Mouse (Mus musculus): ENCODE data around the gene Cab39. TPM values are rescaled to one million over a fixed set of nuclear protein-coding genes. Genes with fewer than 3 reads are reported as not detected.
A peak's percentile ranks its signal among the peaks of the same experiment; 100 is the strongest.

Cab39 gene
- polyA plus RNA-seq, 1 experiment: 127 TPM

DNA sequence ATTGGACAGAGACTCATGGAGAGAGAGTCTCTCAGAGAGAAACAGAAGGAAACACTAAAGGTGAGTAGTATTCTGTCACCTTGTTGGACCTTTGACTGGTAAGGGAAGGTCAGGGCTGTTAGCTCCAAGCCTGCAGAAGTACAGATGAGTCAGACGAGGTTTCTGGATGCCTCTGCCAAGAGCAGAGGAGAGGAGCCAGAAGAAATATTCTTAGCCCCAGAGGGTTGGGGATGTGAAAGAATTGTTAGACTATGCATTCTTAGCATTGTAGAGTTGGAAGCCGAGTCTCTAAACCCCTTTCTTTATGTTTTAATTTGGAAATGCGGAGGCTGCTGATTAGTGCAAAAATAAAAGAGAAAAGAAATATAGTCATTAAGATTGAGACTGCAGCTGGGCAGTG lies 21.3 kb upstream of the Cab39 start:
- no peak for DNase-seq

DNA sequence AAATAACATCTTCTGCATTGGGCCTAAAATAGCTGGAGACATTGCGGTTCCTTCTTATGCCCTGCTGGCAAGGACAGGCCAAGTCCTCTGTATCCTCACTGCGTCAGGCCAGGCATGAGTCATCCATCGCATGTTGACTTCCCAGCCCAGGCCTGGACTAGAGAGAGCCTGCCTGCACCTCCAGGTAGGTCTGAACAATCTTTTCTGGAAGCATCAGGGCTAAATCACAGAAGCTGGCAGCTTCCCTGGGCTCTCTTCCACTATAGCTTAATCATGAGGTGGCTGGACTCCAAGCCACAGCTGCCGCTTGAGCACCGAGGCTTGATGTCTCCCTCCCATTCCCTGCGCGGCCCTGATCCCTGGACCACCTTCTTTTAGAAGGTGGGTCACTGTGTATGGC lies 18.1 kb upstream of the Cab39 start:
- WGBS: 15% methylated on average over 7 of the region's 7 CpGs
- peak; percentile 16 to 59 for DNase-seq
- no peak for TF ChIP-seq CTCF (IDR thresholded peaks at IDR 0.05; ENCODE audit: borderline replicate concordance, insufficient read depth, low read depth, low read length)
- TF ChIP-seq POLR2A (IDR thresholded peaks at IDR 0.05; ENCODE audit: borderline replicate concordance, insufficient read depth, low read length): no peak
- Histone ChIP-seq H3K27me3 (ENCODE audit: control insufficient read depth, insufficient read depth, low read length) (no peaks in the 10 kb centered on the region), H3K4me3 (replicated peaks; ENCODE audit: insufficient read depth, low read depth, low read length) (no peak overlapping the region), H3K4me1 (ENCODE audit: control insufficient read depth, insufficient read depth, low read length) (peaks cover 5% of the 10 kb centered on the region; the same call in 1 of the 2 replicates), H3K27ac (ENCODE audit: insufficient read depth, low read length) (no peak overlapping the region)

More for the DNA sequence above, 21.3 kb upstream of the Cab39 start:
- Histone ChIP-seq H3K4me1 (ENCODE audit: control insufficient read depth, insufficient read depth, low read length) (peaks cover 5% of the 10 kb centered on the region; the same call in 1 of the 2 replicates), H3K27me3 (ENCODE audit: control insufficient read depth, insufficient read depth, low read length) (no peaks in the 10 kb centered on the region), H3K4me3 (replicated peaks; ENCODE audit: insufficient read depth, low read depth, low read length) (no peak overlapping the region), H3K27ac (ENCODE audit: insufficient read depth, low read length) (no peak overlapping the region)
- TF ChIP-seq POLR2A (IDR thresholded peaks at IDR 0.05; ENCODE audit: borderline replicate concordance, insufficient read depth, low read length) (no peak), CTCF (IDR thresholded peaks at IDR 0.05; ENCODE audit: borderline replicate concordance, insufficient read depth, low read depth, low read length) (no peak)
- WGBS: 61% methylated on average over 3 of the region's 3 CpGs

DNA sequence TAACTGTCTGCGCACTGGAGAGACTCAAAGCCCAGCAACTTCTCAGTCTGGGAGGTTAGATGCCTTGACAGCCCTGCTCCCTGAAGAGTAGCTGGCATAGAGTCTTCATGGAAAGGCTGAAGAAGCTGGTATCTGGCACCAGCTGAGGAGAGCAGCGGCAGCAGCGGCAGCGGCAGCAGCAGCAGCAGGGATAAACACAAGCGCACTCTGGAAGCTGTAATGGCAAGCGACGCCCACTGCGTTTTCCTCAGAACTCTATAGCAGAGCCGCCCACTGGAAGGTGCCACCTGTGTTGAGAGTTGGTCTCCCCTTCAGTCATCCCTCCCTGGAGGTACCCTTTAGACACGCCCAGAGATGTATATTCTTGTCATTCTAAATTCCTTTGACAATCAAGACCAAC lies 17.1 kb upstream of the Cab39 start:
- WGBS: 41% methylated on average over 10 of the region's 10 CpGs
- H3K4me1 ChIP-seq (ENCODE audit: control insufficient read depth, insufficient read depth, low read length): peaks cover 5% of the 10 kb centered on the region; the same call in 1 of the 2 replicates
- H3K4me3 ChIP-seq (replicated peaks; ENCODE audit: insufficient read depth, low read depth, low read length): no peak overlapping the region
- TF ChIP-seq CTCF (IDR thresholded peaks at IDR 0.05; ENCODE audit: borderline replicate concordance, insufficient read depth, low read depth, low read length) (no peak), POLR2A (IDR thresholded peaks at IDR 0.05; ENCODE audit: borderline replicate concordance, insufficient read depth, low read length) (no peak)
- no peak for DNase-seq
- no peaks in the 10 kb centered on the region for H3K27me3 ChIP-seq (ENCODE audit: control insufficient read depth, insufficient read depth, low read length)
- no peak overlapping the region for H3K27ac ChIP-seq (ENCODE audit: insufficient read depth, low read length)

DNA sequence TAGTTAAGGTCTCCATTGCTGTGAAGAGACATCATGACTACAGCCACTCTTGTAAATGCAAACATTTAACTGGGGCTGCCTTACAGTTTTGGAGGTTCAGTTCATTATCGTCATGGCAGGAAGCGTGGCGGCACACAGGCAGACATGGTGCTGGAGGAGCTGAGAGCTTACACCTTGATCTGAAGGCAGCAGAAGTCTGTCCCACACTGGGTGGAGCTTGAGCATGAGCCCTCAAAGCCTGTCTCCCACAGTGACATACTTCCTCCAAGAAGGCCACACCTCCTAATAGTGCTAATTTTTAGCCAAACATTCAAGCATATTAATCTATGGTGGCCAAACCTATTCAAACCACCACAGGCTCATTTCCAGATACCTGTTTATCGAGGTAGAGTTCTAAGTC lies 14.8 kb upstream of the Cab39 start, which contains the start of gene A630001G21Rik:
Gene A630001G21Rik (minus strand): TSS at position 208 of the 400 bp plus-strand sequence.
- no peak for DNase-seq
- H3K27ac ChIP-seq (ENCODE audit: insufficient read depth, low read length): no peak within 1 kb of the TSS
- TF ChIP-seq POLR2A (IDR thresholded peaks at IDR 0.05; ENCODE audit: borderline replicate concordance, insufficient read depth, low read length) (no peak), CTCF (IDR thresholded peaks at IDR 0.05; ENCODE audit: borderline replicate concordance, insufficient read depth, low read depth, low read length) (no peak)
- peaks cover 5% of the 10 kb centered on the region; the same call in 1 of the 2 replicates for H3K4me1 ChIP-seq (ENCODE audit: control insufficient read depth, insufficient read depth, low read length)
- H3K27me3 ChIP-seq (ENCODE audit: control insufficient read depth, insufficient read depth, low read length): no peaks in the 10 kb centered on the region
- no peak within 1 kb of the TSS for H3K4me3 ChIP-seq (replicated peaks; ENCODE audit: insufficient read depth, low read depth, low read length)
- WGBS: 93% methylated on average over 4 of the region's 4 CpGs

DNA sequence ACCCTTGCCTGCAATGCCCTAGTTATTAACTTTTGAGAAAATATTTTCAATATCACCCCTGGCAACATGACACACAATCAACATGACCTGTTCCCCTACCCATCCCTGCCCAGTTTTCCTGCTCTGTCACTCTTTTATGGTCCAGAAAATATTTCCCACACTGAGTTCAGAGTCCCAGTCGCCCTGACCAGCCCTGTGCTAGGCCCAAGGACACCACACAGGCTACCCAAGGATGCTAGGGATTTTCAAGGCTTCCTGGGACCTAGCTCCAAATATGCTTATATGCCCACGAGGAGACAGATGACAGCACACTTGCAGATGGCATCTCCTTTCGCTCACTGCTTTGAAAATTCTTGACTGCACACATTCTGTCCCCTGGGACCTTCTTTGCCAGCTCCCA lies 14.2 kb upstream of the Cab39 start:
- WGBS: 24% methylated on average over 3 of the region's 3 CpGs
- no peak overlapping the region for H3K4me3 ChIP-seq (replicated peaks; ENCODE audit: insufficient read depth, low read depth, low read length)
- H3K27ac ChIP-seq (ENCODE audit: insufficient read depth, low read length): no peak overlapping the region
- no peaks in the 10 kb centered on the region for H3K27me3 ChIP-seq (ENCODE audit: control insufficient read depth, insufficient read depth, low read length)
- H3K4me1 ChIP-seq (ENCODE audit: control insufficient read depth, insufficient read depth, low read length): peaks cover 5% of the 10 kb centered on the region; the same call in 1 of the 2 replicates
- no peak for TF ChIP-seq CTCF (IDR thresholded peaks at IDR 0.05; ENCODE audit: borderline replicate concordance, insufficient read depth, low read depth, low read length)
- TF ChIP-seq POLR2A (IDR thresholded peaks at IDR 0.05; ENCODE audit: borderline replicate concordance, insufficient read depth, low read length): no peak
- no peak for DNase-seq

DNA sequence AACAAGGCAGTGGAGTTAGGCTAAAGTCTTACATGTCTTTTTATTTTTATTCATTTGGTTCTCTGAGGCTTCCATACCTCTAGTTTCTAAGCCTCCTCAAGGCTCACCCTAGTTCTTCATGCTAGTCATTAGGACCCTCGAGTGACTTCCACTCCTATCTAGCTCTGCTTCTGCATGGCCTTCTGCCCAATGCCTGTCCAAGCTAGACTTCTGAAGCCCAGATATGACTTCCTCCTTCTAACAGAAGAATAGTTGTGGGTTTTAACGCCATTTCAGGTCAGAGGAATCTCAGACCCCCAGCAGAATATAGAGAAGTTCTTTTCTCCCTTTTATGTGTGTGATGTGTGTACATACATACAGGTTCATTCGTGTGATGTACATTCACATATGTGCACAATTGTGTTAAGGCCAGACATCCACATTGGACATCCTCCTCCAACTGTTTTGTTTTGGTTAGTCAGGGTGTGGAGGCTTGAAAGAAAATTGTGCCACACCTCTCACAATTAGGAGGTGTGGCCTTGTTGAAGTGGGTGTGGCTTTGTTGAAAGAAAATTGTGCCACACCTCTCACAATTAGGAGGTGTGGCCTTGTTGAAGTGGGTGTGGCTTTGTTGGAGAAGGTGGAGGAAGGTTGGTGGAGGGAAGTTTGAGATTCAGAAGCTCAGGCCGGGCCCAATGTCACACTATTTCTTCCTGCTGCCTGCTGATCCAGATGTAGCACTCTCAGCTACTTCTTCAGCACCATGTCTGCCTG lies 13.6 kb upstream of the Cab39 start:
- WGBS: 68% methylated on average over 4 of the region's 4 CpGs
- Histone ChIP-seq H3K4me3 (replicated peaks; ENCODE audit: insufficient read depth, low read depth, low read length) (no peak overlapping the region), H3K4me1 (ENCODE audit: control insufficient read depth, insufficient read depth, low read length) (peaks cover 5% of the 10 kb centered on the region; the same call in 1 of the 2 replicates), H3K27me3 (ENCODE audit: control insufficient read depth, insufficient read depth, low read length) (no peaks in the 10 kb centered on the region), H3K27ac (ENCODE audit: insufficient read depth, low read length) (no peak overlapping the region)
- no peak for DNase-seq
- TF ChIP-seq CTCF (IDR thresholded peaks at IDR 0.05; ENCODE audit: borderline replicate concordance, insufficient read depth, low read depth, low read length): no peak
- no peak for TF ChIP-seq POLR2A (IDR thresholded peaks at IDR 0.05; ENCODE audit: borderline replicate concordance, insufficient read depth, low read length)

DNA sequence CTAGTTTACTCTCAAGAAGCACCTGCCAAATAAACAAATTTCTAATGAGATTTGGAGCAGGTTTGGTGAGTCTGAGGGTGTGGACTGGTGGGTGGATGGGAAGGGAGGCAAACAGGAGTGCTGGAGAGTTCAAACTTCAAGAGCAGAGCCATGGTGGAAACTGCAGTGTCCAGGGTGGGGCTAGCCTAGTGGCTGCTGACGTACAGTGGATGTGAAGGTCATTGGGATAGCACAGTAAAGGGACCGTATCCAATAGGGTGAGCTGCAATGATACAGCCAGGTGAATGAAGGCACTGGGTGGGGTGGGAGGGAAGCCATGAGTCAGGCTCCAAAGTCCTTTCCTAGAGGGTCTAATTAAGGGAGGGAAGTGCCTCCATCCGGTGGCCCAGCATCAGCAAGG lies 2.7 kb upstream of the Cab39 start:
- no peak for DNase-seq
- WGBS: 74% methylated on average over 3 of the region's 3 CpGs
- no peak overlapping the region for H3K27ac ChIP-seq (ENCODE audit: insufficient read depth, low read length)

DNA sequence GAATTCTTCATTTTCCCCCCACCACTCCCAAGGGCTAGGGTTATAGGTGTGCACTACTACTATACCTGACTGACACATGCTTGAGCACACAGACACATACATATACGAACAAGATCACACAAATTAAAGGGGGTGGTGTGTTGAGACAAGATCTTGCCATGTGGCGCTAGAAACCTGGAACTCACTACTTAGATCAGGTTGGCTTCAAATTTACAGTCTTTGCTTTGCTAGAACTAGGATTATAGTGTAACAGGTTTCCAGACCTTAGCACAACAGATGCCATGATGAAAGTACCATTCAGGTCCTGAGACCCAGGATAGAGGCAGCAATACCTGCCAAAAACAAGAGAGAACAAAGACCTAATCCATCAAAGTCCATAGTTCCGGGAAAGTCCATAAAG lies 1.8 kb upstream of the Cab39 start:
- Histone ChIP-seq H3K4me1 (ENCODE audit: control insufficient read depth, insufficient read depth, low read length) (no peaks in the 10 kb centered on the region), H3K4me3 (replicated peaks; ENCODE audit: insufficient read depth, low read depth, low read length) (no peak overlapping the region), H3K27ac (ENCODE audit: insufficient read depth, low read length) (no peak overlapping the region), H3K27me3 (ENCODE audit: control insufficient read depth, insufficient read depth, low read length) (no peaks in the 10 kb centered on the region)
- DNase-seq: no peak
- 89% methylated on average over 3 of the region's 3 CpGs for WGBS
- TF ChIP-seq CTCF (IDR thresholded peaks at IDR 0.05; ENCODE audit: borderline replicate concordance, insufficient read depth, low read depth, low read length) (no peak), POLR2A (IDR thresholded peaks at IDR 0.05; ENCODE audit: borderline replicate concordance, insufficient read depth, low read length) (no peak)

More for the DNA sequence above, 2.7 kb upstream of the Cab39 start:
- H3K4me3 ChIP-seq (replicated peaks; ENCODE audit: insufficient read depth, low read depth, low read length): no peak overlapping the region
- H3K27me3 ChIP-seq (ENCODE audit: control insufficient read depth, insufficient read depth, low read length): no peaks in the 10 kb centered on the region
- TF ChIP-seq CTCF (IDR thresholded peaks at IDR 0.05; ENCODE audit: borderline replicate concordance, insufficient read depth, low read depth, low read length) (no peak), POLR2A (IDR thresholded peaks at IDR 0.05; ENCODE audit: borderline replicate concordance, insufficient read depth, low read length) (no peak)
- H3K4me1 ChIP-seq (ENCODE audit: control insufficient read depth, insufficient read depth, low read length): no peaks in the 10 kb centered on the region
